Mouse (Mus musculus): ENCODE data around the gene Fmnl2. TPM values are rescaled to one million over a fixed set of nuclear protein-coding genes. Genes with fewer than 3 reads are reported as not detected.

Gene Fmnl2
- polyA plus RNA-seq, 1 experiment from 2014 or later, result 6.1 TPM

DNA sequence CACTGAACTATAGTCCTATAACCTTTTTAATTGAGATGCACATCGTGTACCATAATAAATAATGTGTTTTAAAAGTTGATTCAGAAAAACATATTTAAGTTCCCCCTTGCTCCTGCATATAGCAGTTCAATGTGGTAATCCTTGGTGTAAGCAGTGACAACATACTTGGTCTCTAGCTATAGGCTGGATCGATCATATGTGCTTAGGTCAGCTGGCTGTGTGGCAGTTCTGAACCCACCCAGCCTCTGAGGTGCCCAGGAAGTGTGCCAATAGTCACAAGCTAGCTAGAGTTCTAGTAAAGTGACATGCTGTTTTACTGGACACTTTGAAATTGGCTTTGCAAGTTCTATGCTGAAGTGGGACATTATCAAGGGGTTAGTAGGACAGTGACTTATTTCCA lies 209.3 kb downstream of the Fmnl2 start:
- Histone ChIP-seq H3K4me3 (ENCODE audit: inconsistent target) (no peak overlapping the region), H3K36me3 (ENCODE audit: inconsistent target) (no peaks in the 10 kb centered on the region), H3K79me2 (ENCODE audit: inconsistent target) (no peaks in the 10 kb centered on the region), H3K27ac (no peak overlapping the region)
- WGBS (ENCODE audit: missing documents), result 94% methylated on average over 2 of the region's 2 CpGs

DNA sequence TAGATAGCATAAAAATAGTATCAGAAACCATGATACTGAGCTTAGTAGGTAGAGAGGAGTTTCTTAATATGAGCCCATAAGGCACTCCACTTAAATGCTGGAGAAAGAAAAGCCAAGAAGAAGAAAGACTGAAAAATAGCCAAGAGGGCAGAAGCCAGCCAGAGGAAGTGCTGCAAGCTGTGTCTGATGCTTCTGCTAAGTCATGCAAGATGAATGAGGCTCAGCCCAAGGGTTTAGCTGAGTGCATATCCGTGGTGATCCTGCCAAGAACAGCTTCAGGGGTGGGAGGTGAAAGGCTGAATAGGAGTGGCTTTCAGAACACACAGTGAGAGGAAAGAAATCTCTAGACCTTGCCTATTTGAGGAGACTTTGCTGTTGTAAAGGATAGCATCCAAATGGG lies 212.9 kb downstream of the Fmnl2 start:
- Histone ChIP-seq H3K4me3 (ENCODE audit: inconsistent target) (no peak overlapping the region), H3K79me2 (ENCODE audit: inconsistent target) (no peaks in the 10 kb centered on the region), H3K27ac (no peak overlapping the region), H3K36me3 (ENCODE audit: inconsistent target) (no peaks in the 10 kb centered on the region)
- 0% methylated on average over 1 of the region's 1 CpGs for WGBS (ENCODE audit: missing documents)

DNA sequence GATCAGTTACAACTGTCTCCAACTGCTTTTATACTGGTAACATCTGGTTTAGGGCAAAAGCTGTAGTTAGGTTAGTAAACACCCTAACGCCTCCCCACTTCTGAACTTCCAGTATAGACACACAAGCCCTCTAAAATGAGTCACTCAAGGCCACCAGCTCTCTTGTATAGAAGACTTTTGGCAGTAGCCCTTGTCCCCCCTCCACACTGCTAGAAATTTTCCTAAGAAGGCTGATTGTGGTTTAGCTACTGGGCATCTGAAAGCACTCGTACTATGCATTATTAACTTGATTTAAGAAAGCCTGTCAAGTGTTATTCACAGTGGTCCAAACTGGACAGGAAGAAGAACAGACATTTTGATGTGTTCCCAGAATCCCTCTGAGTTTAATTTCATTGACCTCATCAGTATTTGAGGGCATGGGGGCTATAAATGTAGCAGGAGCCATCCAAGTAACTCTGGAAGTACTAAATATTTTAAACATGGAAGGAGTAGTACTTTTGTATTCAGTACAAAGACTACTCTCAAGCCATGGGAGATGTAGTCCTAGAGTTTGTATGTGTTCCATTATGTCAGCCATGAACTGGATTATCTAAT lies 222.1 kb downstream of the Fmnl2 start:
- Histone ChIP-seq H3K27ac (no peak overlapping the region), H3K4me3 (ENCODE audit: inconsistent target) (no peak overlapping the region), H3K79me2 (ENCODE audit: inconsistent target) (no peaks in the 10 kb centered on the region), H3K36me3 (ENCODE audit: inconsistent target) (no peaks in the 10 kb centered on the region)
- WGBS (ENCODE audit: missing documents), result 100% methylated on average over 2 of the region's 2 CpGs

DNA sequence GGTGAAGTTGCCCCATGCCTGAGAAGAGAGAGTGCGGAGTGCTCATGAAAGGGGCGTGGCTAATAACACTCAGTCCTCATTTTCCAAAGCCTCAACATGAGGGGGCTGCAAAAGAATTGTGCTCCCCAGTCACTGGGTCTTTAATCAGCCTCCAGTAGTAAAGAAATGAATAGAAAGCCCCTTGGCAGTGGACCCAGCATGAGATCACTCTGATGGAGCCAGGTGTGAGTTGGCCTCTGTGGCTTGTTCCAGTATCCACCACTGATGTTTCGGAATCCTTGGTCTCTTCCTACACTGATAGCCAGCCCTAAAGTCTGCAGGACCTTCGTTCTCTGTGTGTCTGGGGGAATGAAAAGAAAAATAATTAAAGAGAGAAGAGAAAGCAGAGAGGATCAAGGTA lies 224.4 kb downstream of the Fmnl2 start:
- H3K27ac ChIP-seq, result no peak overlapping the region
- 94% methylated on average over 4 of the region's 4 CpGs for WGBS (ENCODE audit: missing documents)
- H3K79me2 ChIP-seq (ENCODE audit: inconsistent target), result no peaks in the 10 kb centered on the region
- no peaks in the 10 kb centered on the region for H3K36me3 ChIP-seq (ENCODE audit: inconsistent target)
- no peak overlapping the region for H3K4me3 ChIP-seq (ENCODE audit: inconsistent target)

DNA sequence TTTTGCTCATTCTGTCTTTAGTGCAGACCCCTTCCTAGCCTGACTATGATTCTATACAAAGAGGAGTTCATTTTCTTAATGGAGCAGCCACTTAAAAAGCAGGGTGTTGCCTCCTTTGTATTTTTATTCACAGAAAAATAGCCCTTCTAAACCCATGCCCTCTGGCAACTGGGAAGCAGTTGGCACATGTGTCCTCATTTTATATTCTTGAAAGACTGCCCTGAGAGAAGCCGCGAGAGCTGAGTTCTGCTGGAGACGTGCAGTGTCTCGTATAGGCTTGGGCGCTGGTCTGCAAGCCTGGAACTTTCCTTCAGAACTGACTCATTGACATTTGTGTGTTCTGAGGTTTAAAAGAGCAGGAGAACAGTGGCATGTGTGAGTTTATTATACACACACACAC lies 224.8 kb downstream of the Fmnl2 start:
- 95% methylated on average over 5 of the region's 5 CpGs for WGBS (ENCODE audit: missing documents)
- Histone ChIP-seq H3K4me3 (ENCODE audit: inconsistent target) (no peak overlapping the region), H3K36me3 (ENCODE audit: inconsistent target) (no peaks in the 10 kb centered on the region), H3K27ac (no peak overlapping the region), H3K79me2 (ENCODE audit: inconsistent target) (no peaks in the 10 kb centered on the region)

DNA sequence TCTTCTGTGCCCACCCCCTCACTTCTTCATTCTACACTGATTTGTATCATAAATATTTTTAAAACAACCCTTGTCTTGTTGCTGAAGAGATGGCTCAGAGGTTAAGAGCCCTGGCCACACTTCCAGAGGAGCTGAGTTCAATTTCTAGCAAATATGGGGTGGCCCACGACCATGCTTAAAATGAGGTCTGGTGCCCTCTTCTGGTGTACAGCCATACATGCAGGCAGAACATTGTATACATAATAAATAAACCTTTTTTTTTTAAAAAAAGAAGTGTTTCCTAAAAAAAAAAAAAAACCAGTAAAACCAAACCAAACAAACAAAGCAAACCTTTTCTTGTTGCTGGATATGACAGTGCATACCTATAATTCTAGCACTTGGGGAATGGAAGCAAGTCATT lies 225.6 kb downstream of the Fmnl2 start:
- H3K4me3 ChIP-seq (ENCODE audit: inconsistent target), result no peak overlapping the region
- 18% methylated on average over 1 of the region's 1 CpGs for WGBS (ENCODE audit: missing documents)

DNA sequence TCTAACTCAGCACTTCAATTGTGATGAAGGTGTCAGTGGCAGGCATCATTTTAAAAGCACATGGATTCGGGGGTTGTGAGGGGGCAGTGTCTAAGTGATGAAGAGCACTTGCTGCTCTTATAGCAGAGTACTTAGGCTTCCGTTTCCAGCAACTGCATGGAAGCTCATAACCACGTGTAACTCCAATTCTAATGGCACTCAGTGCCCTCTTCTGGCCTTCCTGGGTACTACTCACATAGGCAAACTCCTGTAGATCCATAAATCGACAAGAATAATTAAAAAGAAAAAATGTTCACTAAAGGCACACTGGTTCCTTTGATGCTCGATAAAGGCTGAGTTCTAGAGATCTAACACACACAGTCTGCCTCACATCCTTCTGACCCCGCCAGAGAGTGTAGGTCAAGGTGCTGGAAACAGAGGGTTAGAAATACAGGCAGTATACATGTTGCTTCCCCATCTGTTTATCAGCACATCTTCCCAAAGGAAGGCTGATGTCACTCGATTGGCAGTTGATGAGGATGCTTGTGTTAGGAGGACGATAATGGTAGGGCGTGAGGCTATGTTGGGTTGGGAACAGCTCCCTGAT lies 228.1 kb downstream of the Fmnl2 start:
- 54% methylated on average over 9 of the region's 9 CpGs for WGBS (ENCODE audit: missing documents)

More for the DNA sequence above, 225.6 kb downstream of the Fmnl2 start:
- no peaks in the 10 kb centered on the region for H3K36me3 ChIP-seq (ENCODE audit: inconsistent target)
- no peaks in the 10 kb centered on the region for H3K79me2 ChIP-seq (ENCODE audit: inconsistent target)
- no peak overlapping the region for H3K27ac ChIP-seq

DNA sequence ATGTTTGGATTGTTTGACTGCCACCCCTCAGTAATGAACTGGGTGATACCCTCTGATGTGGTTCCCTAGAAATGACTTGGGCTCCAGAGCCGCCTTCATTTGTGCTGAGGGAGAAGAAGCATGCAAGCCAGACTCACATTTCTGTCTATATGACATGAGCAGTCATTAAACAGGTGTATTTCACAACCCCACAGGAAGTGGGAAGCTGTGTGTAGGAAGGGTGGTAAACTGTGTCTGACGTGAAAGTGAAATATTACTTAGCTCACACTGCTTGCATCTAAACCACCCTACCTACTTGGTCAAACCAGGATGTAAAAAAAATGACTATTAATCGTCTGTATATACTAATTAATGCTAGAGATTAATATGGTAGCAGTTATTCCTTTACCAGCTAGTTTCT lies 231.1 kb downstream of the Fmnl2 start:
- H3K27ac ChIP-seq, result no peak overlapping the region
- 17% methylated on average over 2 of the region's 3 CpGs for WGBS (ENCODE audit: missing documents)
- no peaks in the 10 kb centered on the region for H3K36me3 ChIP-seq (ENCODE audit: inconsistent target)
- no peaks in the 10 kb centered on the region for H3K79me2 ChIP-seq (ENCODE audit: inconsistent target)
- no peak overlapping the region for H3K4me3 ChIP-seq (ENCODE audit: inconsistent target)

More for the DNA sequence above, 228.1 kb downstream of the Fmnl2 start:
- no peaks in the 10 kb centered on the region for H3K36me3 ChIP-seq (ENCODE audit: inconsistent target)
- H3K27ac ChIP-seq, result no peak overlapping the region
- H3K4me3 ChIP-seq (ENCODE audit: inconsistent target), result no peak overlapping the region
- no peaks in the 10 kb centered on the region for H3K79me2 ChIP-seq (ENCODE audit: inconsistent target)

DNA sequence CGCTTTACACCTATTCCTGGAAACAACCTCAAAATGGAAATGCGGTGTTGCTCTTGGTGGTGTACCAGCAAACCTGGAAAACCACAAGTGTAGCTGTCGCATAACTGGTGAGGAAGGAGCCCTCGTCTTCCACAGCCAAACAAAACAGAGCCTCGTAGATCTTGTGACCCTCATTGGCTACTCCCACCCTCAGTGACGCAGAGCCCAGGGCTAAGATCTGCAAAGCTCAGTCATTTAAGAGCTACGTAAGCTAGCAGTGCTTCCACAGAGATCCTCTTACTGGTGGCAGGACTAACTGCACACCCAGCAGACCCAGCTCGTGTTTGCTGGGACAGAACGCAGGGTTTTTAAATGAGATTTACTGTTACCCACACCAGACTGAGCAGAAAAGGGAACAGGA lies 237.4 kb downstream of the Fmnl2 start:
- WGBS (ENCODE audit: missing documents), result 39% methylated on average over 9 of the region's 9 CpGs
- no peak overlapping the region for H3K27ac ChIP-seq
- H3K79me2 ChIP-seq (ENCODE audit: inconsistent target), result no peaks in the 10 kb centered on the region
- no peaks in the 10 kb centered on the region for H3K36me3 ChIP-seq (ENCODE audit: inconsistent target)
- no peak overlapping the region for H3K4me3 ChIP-seq (ENCODE audit: inconsistent target)

DNA sequence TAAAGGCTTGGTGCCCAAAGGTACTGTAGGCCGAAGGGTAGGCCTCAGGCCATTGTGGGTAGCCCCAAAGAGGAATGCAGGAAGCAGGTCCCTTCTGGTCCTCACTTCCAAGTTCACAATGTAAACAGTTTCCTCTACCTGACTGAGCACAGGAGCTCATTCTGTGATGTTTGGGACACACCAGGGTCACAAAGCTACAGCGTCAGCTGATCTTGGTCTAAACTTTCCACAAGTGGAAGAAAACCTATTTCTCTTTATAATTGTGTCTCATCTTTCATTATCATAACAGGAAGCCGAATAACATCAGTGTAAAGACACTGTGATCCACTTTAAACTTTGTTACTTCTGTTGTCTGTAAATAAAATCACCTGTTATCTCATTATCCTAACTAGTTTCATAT lies 237.8 kb downstream of the Fmnl2 start:
- Histone ChIP-seq H3K79me2 (ENCODE audit: inconsistent target) (no peaks in the 10 kb centered on the region), H3K4me3 (ENCODE audit: inconsistent target) (no peak overlapping the region), H3K27ac (no peak overlapping the region), H3K36me3 (ENCODE audit: inconsistent target) (no peaks in the 10 kb centered on the region)
- 84% methylated on average over 3 of the region's 3 CpGs for WGBS (ENCODE audit: missing documents)

DNA sequence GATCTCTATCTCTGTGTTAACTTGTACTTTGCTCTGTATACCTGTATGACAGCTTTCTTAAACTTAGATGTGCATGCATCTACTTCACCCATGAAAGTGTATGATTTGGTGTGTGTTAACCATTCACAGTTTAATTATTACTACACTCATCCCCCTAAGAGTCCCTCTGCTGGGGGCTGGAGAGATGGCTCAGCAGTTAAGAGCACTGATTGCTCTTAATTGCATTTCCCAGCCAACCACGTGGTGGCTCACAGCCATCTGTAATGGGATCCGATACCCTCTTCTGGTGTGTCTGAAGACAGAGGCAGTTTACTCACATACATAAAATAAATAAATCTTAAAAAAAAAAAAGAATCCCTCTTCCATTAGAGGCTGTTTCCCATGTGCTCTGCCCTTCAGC lies 242.4 kb downstream of the Fmnl2 start:
- WGBS (ENCODE audit: missing documents), result 92% methylated on average over 2 of the region's 2 CpGs
- Histone ChIP-seq H3K27ac (no peak overlapping the region), H3K36me3 (ENCODE audit: inconsistent target) (no peaks in the 10 kb centered on the region), H3K4me3 (ENCODE audit: inconsistent target) (no peak overlapping the region), H3K79me2 (ENCODE audit: inconsistent target) (no peaks in the 10 kb centered on the region)

DNA sequence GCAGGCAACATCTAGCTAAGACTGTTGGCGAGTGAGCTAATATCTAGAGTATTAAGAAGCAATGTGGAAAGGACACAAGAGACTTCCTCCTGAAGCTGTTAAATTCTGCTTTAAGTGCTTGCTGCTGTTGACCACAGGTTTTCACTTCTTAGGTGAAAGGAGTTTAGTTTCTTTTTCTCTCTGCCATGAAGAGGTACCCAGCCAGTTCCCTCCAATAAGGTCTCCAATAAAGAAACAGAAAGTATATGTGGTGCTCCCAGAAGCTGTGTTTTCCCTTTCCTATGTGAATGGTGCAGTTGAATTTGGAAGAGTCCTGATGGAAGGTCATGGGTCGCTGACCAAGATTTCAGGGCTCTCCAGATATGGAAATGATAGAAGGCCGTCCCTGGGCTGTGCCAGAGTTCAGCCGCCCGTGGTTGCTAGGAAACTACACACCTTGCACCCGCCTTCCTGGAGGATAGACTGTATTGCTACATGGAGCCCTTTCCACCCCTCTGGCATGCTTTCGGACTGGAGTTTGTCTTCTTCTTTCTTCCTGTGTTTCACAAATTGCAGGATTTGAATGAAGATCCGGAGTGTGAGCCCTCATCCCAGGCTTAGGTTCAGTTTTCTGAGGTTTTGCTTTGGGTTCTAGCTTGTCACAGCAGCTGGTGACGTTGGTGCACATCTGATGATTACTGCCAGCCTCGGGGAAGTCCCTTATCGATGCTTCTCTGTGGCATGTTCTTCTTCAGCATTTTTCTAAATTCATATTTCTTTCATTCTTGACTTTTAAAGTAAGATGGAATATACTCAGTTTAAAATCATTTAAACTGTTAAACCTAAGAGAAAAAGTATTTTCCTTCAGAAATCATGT lies 244.5 kb downstream of the Fmnl2 start:
- 90% methylated on average over 11 of the region's 11 CpGs for WGBS (ENCODE audit: missing documents)
- Histone ChIP-seq H3K4me3 (ENCODE audit: inconsistent target) (no peak overlapping the region), H3K79me2 (ENCODE audit: inconsistent target) (no peaks in the 10 kb centered on the region), H3K36me3 (ENCODE audit: inconsistent target) (no peaks in the 10 kb centered on the region), H3K27ac (no peak overlapping the region)

DNA sequence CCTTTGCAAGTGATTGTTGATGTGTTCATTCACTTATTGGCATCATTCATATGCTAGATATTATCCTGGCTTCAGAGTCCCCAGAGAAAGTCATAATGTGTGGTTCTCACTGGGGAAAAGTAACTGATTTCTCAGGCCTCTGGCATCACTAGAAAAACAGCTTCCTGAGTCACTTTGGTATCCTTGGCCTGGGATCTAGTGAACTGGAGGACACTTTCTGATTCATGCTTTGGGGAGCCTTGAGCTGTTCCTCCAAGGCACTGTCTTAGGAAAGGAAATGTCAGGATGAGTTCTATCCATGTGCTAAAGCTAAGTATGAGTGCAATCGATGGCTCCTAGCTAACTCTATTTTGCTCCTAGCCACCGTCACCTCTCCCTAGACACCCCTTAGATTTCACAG lies 245.2 kb downstream of the Fmnl2 start:
- H3K79me2 ChIP-seq (ENCODE audit: inconsistent target), result no peaks in the 10 kb centered on the region
- 100% methylated on average over 2 of the region's 2 CpGs for WGBS (ENCODE audit: missing documents)
- H3K27ac ChIP-seq, result no peak overlapping the region
- no peak overlapping the region for H3K4me3 ChIP-seq (ENCODE audit: inconsistent target)
- H3K36me3 ChIP-seq (ENCODE audit: inconsistent target), result no peaks in the 10 kb centered on the region

DNA sequence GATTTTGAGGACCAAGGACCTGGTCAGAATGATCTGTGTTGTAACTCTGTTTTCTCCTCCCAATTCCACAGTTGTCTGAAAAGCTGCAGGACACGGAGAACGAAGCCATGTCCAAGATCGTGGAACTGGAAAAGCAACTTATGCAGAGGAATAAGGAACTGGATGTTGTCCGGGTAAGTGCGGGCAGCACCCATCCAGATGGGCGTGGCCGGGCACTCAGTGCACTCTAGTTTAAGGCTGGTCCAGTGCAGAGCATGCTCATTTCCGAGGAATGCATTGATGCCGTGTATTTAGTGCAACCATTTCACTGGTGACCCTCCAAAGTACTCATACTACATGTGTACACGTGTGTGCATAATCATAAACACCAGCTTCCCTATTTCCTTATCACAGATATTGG lies 247.7 kb downstream of the Fmnl2 start:
- Histone ChIP-seq H3K4me3 (ENCODE audit: inconsistent target) (no peak overlapping the region), H3K27ac (no peak overlapping the region), H3K79me2 (ENCODE audit: inconsistent target) (no peaks in the 10 kb centered on the region), H3K36me3 (ENCODE audit: inconsistent target) (no peaks in the 10 kb centered on the region)
- 94% methylated on average over 10 of the region's 10 CpGs for WGBS (ENCODE audit: missing documents)

DNA sequence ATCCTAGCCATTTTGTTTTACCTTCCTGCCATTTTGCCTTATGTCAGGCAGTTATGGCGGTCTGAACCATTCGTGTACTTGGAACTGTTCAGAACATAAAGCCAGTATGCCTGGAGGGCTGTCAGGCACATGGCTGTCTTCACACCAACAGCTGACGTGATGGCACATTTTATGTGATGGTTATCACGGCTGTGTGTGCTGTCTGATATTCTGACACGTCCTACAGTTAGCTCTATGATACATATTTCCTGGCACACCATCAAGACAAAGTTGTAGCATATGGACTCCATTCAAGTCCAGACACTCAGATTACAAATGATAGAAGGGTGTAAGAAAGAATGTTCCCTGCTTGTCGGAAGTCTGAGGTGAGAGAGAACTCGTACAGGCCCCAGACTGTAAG lies 248.4 kb downstream of the Fmnl2 start:
- Histone ChIP-seq H3K27ac (no peak overlapping the region), H3K4me3 (ENCODE audit: inconsistent target) (no peak overlapping the region), H3K79me2 (ENCODE audit: inconsistent target) (no peaks in the 10 kb centered on the region), H3K36me3 (ENCODE audit: inconsistent target) (no peaks in the 10 kb centered on the region)
- WGBS (ENCODE audit: missing documents), result 91% methylated on average over 7 of the region's 7 CpGs

All from macrophage (primary cell).